Mouse (Mus musculus): ENCODE results near the gene Asb1.

The Asb1 gene

GRCm38 (mm10) chr1:91540271-91540826, at the start of gene Asb1:
Gene Asb1 (plus strand): TSS chr1:91540544.
- peak; percentile 98 for DNase-seq (ENCODE audit: low read depth, low spot score)

GRCm38 (mm10) chr1:91492740-91493139, 47.6 kb upstream of the Asb1 start:
- no peak for DNase-seq (ENCODE audit: low read depth, low spot score)

GRCm38 (mm10) chr1:91493938-91494337, 46.4 kb upstream of the Asb1 start:
- DNase-seq (ENCODE audit: low read depth, low spot score) = no peak

GRCm38 (mm10) chr1:91494457-91495140, 45.7 kb upstream of the Asb1 start, which contains the start of gene Traf3ip1:
Gene Traf3ip1 (plus strand): TSS chr1:91494647.
- DNase-seq (ENCODE audit: low read depth, low spot score) = peak; percentile 94

- DNase-seq (ENCODE audit: low read depth, low spot score) = no peak
These were observed 45.0 kb upstream of the Asb1 start for GRCm38 (mm10) chr1:91495321-91495720.

GRCm38 (mm10) chr1:91498579-91498978, 41.8 kb upstream of the Asb1 start:
- DNase-seq (ENCODE audit: low read depth, low spot score) = no peak

GRCm38 (mm10) chr1:91504615-91505014, 35.7 kb upstream of the Asb1 start:
- no peak for DNase-seq (ENCODE audit: low read depth, low spot score)

GRCm38 (mm10) chr1:91514916-91515315, 25.4 kb upstream of the Asb1 start:
- no peak for DNase-seq (ENCODE audit: low read depth, low spot score)

GRCm38 (mm10) chr1:91515642-91516041, 24.7 kb upstream of the Asb1 start:
- no peak for DNase-seq (ENCODE audit: low read depth, low spot score)

GRCm38 (mm10) chr1:91523759-91524158, 16.6 kb upstream of the Asb1 start:
- peak; percentile 57 for DNase-seq (ENCODE audit: low read depth, low spot score)

- DNase-seq (ENCODE audit: low read depth, low spot score) = no peak
These were observed 14.5 kb upstream of the Asb1 start for GRCm38 (mm10) chr1:91525838-91526237.

GRCm38 (mm10) chr1:91530166-91530565, 10.2 kb upstream of the Asb1 start:
- DNase-seq (ENCODE audit: low read depth, low spot score) = no peak

- no peak for DNase-seq (ENCODE audit: low read depth, low spot score)
These were observed 8.1 kb upstream of the Asb1 start for GRCm38 (mm10) chr1:91532243-91532642.

- no peak for DNase-seq (ENCODE audit: low read depth, low spot score)
These were observed 7.5 kb upstream of the Asb1 start for GRCm38 (mm10) chr1:91532892-91533291.

GRCm38 (mm10) chr1:91533483-91533882, 6.9 kb upstream of the Asb1 start:
- DNase-seq (ENCODE audit: low read depth, low spot score) = no peak

- peak; percentile 83 for DNase-seq (ENCODE audit: low read depth, low spot score)
These were observed 6.2 kb upstream of the Asb1 start for GRCm38 (mm10) chr1:91533961-91534723.

- DNase-seq (ENCODE audit: low read depth, low spot score) = peak; percentile 71
These were observed 2.4 kb upstream of the Asb1 start for GRCm38 (mm10) chr1:91537786-91538569.

GRCm38 (mm10) chr1:91538570-91538929, 1.8 kb upstream of the Asb1 start:
- no peak for DNase-seq (ENCODE audit: low read depth, low spot score)

- DNase-seq (ENCODE audit: low read depth, low spot score) = no peak
These were observed 1.1 kb upstream of the Asb1 start for GRCm38 (mm10) chr1:91539246-91539645.

GRCm38 (mm10) chr1:91539704-91540270, 557 bp upstream of the Asb1 start:
- no peak for DNase-seq (ENCODE audit: low read depth, low spot score)

GRCm38 (mm10) chr1:91541042-91541592, 773 bp downstream of the Asb1 start:
- DNase-seq (ENCODE audit: low read depth, low spot score) = no peak

Data from ES-CJ7 (cell line).